Mouse (Mus musculus): ENCODE measurements around the gene Trpc6. TPM values are rescaled to one million over a fixed set of nuclear protein-coding genes. Genes with fewer than 3 reads are reported as not detected.

Gene Trpc6
- polyA plus RNA-seq, 1 experiment, result 0.02 TPM

GRCm38 (mm10) chr9:8676607-8677006, 132.7 kb downstream of the Trpc6 start:
- Histone ChIP-seq H3ac (ENCODE audit: control insufficient read depth, insufficient read length, low read depth) (no peak overlapping the region), H3K36me3 (ENCODE audit: control insufficient read depth, insufficient read depth) (no peaks in the 10 kb centered on the region), H3K27me3 (ENCODE audit: control insufficient read depth, insufficient read depth, insufficient read length) (no peaks in the 10 kb centered on the region), H3K79me2 (ENCODE audit: control insufficient read depth, insufficient read depth) (no peaks in the 10 kb centered on the region), H3K79me3 (ENCODE audit: low read depth) (no peaks in the 10 kb centered on the region), H3K4me3 (ENCODE audit: insufficient read depth, poor library complexity, severe bottlenecking) (no peak overlapping the region)
- TF ChIP-seq MYOG (IDR thresholded peaks at IDR 0.05; ENCODE audit: control insufficient read depth, extremely low read depth, insufficient read length) (no peak), FOSL1 (IDR thresholded peaks at IDR 0.05; ENCODE audit: insufficient read depth, low read length, poor library complexity, severe bottlenecking) (no peak), MYOD1 (IDR thresholded peaks at IDR 0.05; ENCODE audit: control insufficient read depth, insufficient read length, low read depth) (no peak), CTCF (IDR thresholded peaks at IDR 0.05; ENCODE audit: control insufficient read depth, insufficient read depth, insufficient read length) (no peak), CEBPB (IDR thresholded peaks at IDR 0.05; ENCODE audit: low read depth) (no peak), USF1 (IDR thresholded peaks at IDR 0.05; ENCODE audit: low read depth) (no peak), MAX (IDR thresholded peaks at IDR 0.05) (no peak)

GRCm38 (mm10) chr9:8693177-8693576, 149.2 kb downstream of the Trpc6 start:
- H3K79me2 ChIP-seq (ENCODE audit: control insufficient read depth, insufficient read depth), result no peaks in the 10 kb centered on the region
- TF ChIP-seq MYOG (IDR thresholded peaks at IDR 0.05; ENCODE audit: control insufficient read depth, extremely low read depth, insufficient read length), result no peak
- no peak overlapping the region for H3ac ChIP-seq (ENCODE audit: control insufficient read depth, insufficient read length, low read depth)

GRCm38 (mm10) chr9:8700669-8701068, 156.7 kb downstream of the Trpc6 start:
- TF ChIP-seq MAX (IDR thresholded peaks at IDR 0.05) (no peak), CTCF (IDR thresholded peaks at IDR 0.05; ENCODE audit: control insufficient read depth, insufficient read depth, insufficient read length) (peak; percentile 83)
- no peaks in the 10 kb centered on the region for H3K36me3 ChIP-seq (ENCODE audit: control insufficient read depth, insufficient read depth)
- no peaks in the 10 kb centered on the region for H3K79me2 ChIP-seq (ENCODE audit: control insufficient read depth, insufficient read depth)
- H3K79me3 ChIP-seq (ENCODE audit: low read depth), result no peaks in the 10 kb centered on the region
- no peaks in the 10 kb centered on the region for H3K27me3 ChIP-seq (ENCODE audit: control insufficient read depth, insufficient read depth, insufficient read length)
- H3ac ChIP-seq (ENCODE audit: control insufficient read depth, insufficient read length, low read depth), result no peak overlapping the region
- no peak overlapping the region for H3K4me3 ChIP-seq (ENCODE audit: insufficient read depth, poor library complexity, severe bottlenecking)

More at GRCm38 (mm10) chr9:8693177-8693576, 149.2 kb downstream of the Trpc6 start:
- Histone ChIP-seq H3K36me3 (ENCODE audit: control insufficient read depth, insufficient read depth) (no peaks in the 10 kb centered on the region), H3K4me3 (ENCODE audit: insufficient read depth, poor library complexity, severe bottlenecking) (no peak overlapping the region), H3K79me3 (ENCODE audit: low read depth) (no peaks in the 10 kb centered on the region), H3K27me3 (ENCODE audit: control insufficient read depth, insufficient read depth, insufficient read length) (no peaks in the 10 kb centered on the region)

- Histone ChIP-seq H3K36me3 (ENCODE audit: control insufficient read depth, insufficient read depth) (no peaks in the 10 kb centered on the region), H3K79me3 (ENCODE audit: low read depth) (no peaks in the 10 kb centered on the region), H3K27me3 (ENCODE audit: control insufficient read depth, insufficient read depth, insufficient read length) (no peaks in the 10 kb centered on the region), H3K79me2 (ENCODE audit: control insufficient read depth, insufficient read depth) (no peaks in the 10 kb centered on the region), H3K4me3 (ENCODE audit: insufficient read depth, poor library complexity, severe bottlenecking) (no peak overlapping the region), H3ac (ENCODE audit: control insufficient read depth, insufficient read length, low read depth) (no peak overlapping the region)
- no peak for TF ChIP-seq USF1 (IDR thresholded peaks at IDR 0.05; ENCODE audit: low read depth)
- TF ChIP-seq CEBPB (IDR thresholded peaks at IDR 0.05; ENCODE audit: low read depth), result no peak
- TF ChIP-seq MYOD1 (IDR thresholded peaks at IDR 0.05; ENCODE audit: control insufficient read depth, insufficient read length, low read depth), result no peak
- no peak for TF ChIP-seq MYOG (IDR thresholded peaks at IDR 0.05; ENCODE audit: control insufficient read depth, extremely low read depth, insufficient read length)
- no peak for TF ChIP-seq CTCF (IDR thresholded peaks at IDR 0.05; ENCODE audit: control insufficient read depth, insufficient read depth, insufficient read length)
- no peak for TF ChIP-seq FOSL1 (IDR thresholded peaks at IDR 0.05; ENCODE audit: insufficient read depth, low read length, poor library complexity, severe bottlenecking)
- TF ChIP-seq MAX (IDR thresholded peaks at IDR 0.05), result no peak
Measured at GRCm38 (mm10) chr9:8703516-8703915, 159.6 kb downstream of the Trpc6 start.

GRCm38 (mm10) chr9:8703956-8704355, 160.0 kb downstream of the Trpc6 start:
- H3K27me3 ChIP-seq (ENCODE audit: control insufficient read depth, insufficient read depth, insufficient read length), result no peaks in the 10 kb centered on the region
- H3ac ChIP-seq (ENCODE audit: control insufficient read depth, insufficient read length, low read depth), result no peak overlapping the region
- H3K79me3 ChIP-seq (ENCODE audit: low read depth), result no peaks in the 10 kb centered on the region
- no peak for TF ChIP-seq MAX (IDR thresholded peaks at IDR 0.05)
- TF ChIP-seq MYOD1 (IDR thresholded peaks at IDR 0.05; ENCODE audit: control insufficient read depth, insufficient read length, low read depth), result no peak
- no peak for TF ChIP-seq CEBPB (IDR thresholded peaks at IDR 0.05; ENCODE audit: low read depth)
- no peak for TF ChIP-seq USF1 (IDR thresholded peaks at IDR 0.05; ENCODE audit: low read depth)
- no peak for TF ChIP-seq MYOG (IDR thresholded peaks at IDR 0.05; ENCODE audit: control insufficient read depth, extremely low read depth, insufficient read length)
- TF ChIP-seq CTCF (IDR thresholded peaks at IDR 0.05; ENCODE audit: control insufficient read depth, insufficient read depth, insufficient read length), result no peak
- TF ChIP-seq FOSL1 (IDR thresholded peaks at IDR 0.05; ENCODE audit: insufficient read depth, low read length, poor library complexity, severe bottlenecking), result no peak
- H3K36me3 ChIP-seq (ENCODE audit: control insufficient read depth, insufficient read depth), result no peaks in the 10 kb centered on the region
- no peak overlapping the region for H3K4me3 ChIP-seq (ENCODE audit: insufficient read depth, poor library complexity, severe bottlenecking)
- no peaks in the 10 kb centered on the region for H3K79me2 ChIP-seq (ENCODE audit: control insufficient read depth, insufficient read depth)

- Histone ChIP-seq H3K79me3 (ENCODE audit: low read depth) (no peaks in the 10 kb centered on the region), H3K79me2 (ENCODE audit: control insufficient read depth, insufficient read depth) (no peaks in the 10 kb centered on the region), H3K36me3 (ENCODE audit: control insufficient read depth, insufficient read depth) (no peaks in the 10 kb centered on the region), H3K4me3 (ENCODE audit: insufficient read depth, poor library complexity, severe bottlenecking) (no peak overlapping the region), H3K27me3 (ENCODE audit: control insufficient read depth, insufficient read depth, insufficient read length) (no peaks in the 10 kb centered on the region), H3ac (ENCODE audit: control insufficient read depth, insufficient read length, low read depth) (no peak overlapping the region)
- TF ChIP-seq MYOD1 (IDR thresholded peaks at IDR 0.05; ENCODE audit: control insufficient read depth, insufficient read length, low read depth), result no peak
- no peak for TF ChIP-seq FOSL1 (IDR thresholded peaks at IDR 0.05; ENCODE audit: insufficient read depth, low read length, poor library complexity, severe bottlenecking)
Measured at GRCm38 (mm10) chr9:8710052-8710739, 166.3 kb downstream of the Trpc6 start.
